Mouse (Mus musculus) MEL (cell line): Measurements from ENCODE around the gene Smndc1. TPM values are rescaled to one million over a fixed set of nuclear protein-coding genes. Genes with fewer than 3 reads are reported as not detected.

Experiments
- DNase-seq: peaks from one replicate; pipeline ENCODE4 v3.0.0; 2011; ENCODE audit warnings: low read depth, low spot score
- H3K27ac ChIP-seq: 2 replicates; pipeline ENCODE4 v1.5.1; 2012; ENCODE audit warnings: low read depth, mild to moderate bottlenecking, control low read depth, low read length, moderate library complexity; ENCODE audit not compliant: control insufficient read depth
- H3K27me3 ChIP-seq, 2 experiments: fragments of 150-350 bp in 1 of 2; sonication (generic) in 1 of 2; 2 replicates each; pipeline ENCODE4 v1.6.1; 2012; ENCODE audit warnings: low read length in 2 of 2, mild to moderate bottlenecking in 2 of 2, improper control_type of control experiment in 1 of 2, moderate library complexity in 1 of 2; ENCODE audit not compliant: insufficient read depth in 2 of 2, control insufficient read depth in 1 of 2
- H3K36me3 ChIP-seq, 2 experiments: 2 replicates each; pipeline ENCODE4 v1.6.1; 2012 to 2014; ENCODE audit warnings: low read length in 2 of 2, improper control_type of control experiment in 1 of 2, inconsistent platforms in 1 of 2, mild to moderate bottlenecking in 1 of 2; ENCODE audit not compliant: insufficient read depth in 2 of 2, control insufficient read depth in 1 of 2
- H3K4me1 ChIP-seq, 2 experiments: fragments of 150-350 bp in 1 of 2; sonication (generic) in 1 of 2; 2 replicates each; pipeline ENCODE4 v1.6.1; 2012; ENCODE audit warnings: low read length in 2 of 2, improper control_type of control experiment in 1 of 2, mild to moderate bottlenecking in 1 of 2; ENCODE audit not compliant: insufficient read depth in 2 of 2, control insufficient read depth in 1 of 2
- H3K4me3 ChIP-seq, 2 experiments: fragments of 150-350 bp in 1 of 2; sonication (generic) in 1 of 2; 2 replicates each; pipeline ENCODE4 v1.5.1; 2012; ENCODE audit warnings: low read depth in 2 of 2, low read length in 2 of 2, mild to moderate bottlenecking in 2 of 2, moderate library complexity in 2 of 2, control low read depth in 1 of 2, improper control_type of control experiment in 1 of 2; ENCODE audit not compliant: control insufficient read depth in 1 of 2, insufficient read depth in 1 of 2
- H3K79me2 ChIP-seq: 2 replicates; pipeline ENCODE4 v1.6.1; 2012; ENCODE audit warnings: mild to moderate bottlenecking, low read length, moderate library complexity; ENCODE audit not compliant: control insufficient read depth, poor library complexity, insufficient read depth
- H3K9ac ChIP-seq: 2 replicates; pipeline ENCODE4 v1.6.1; 2012; ENCODE audit warnings: low read depth, mild to moderate bottlenecking, control low read depth, low read length, moderate library complexity; ENCODE audit not compliant: control insufficient read depth, poor library complexity, severe bottlenecking
- H3K9me3 ChIP-seq: fragments of 150-350 bp; sonication (generic); replicated peaks from 2 replicates; pipeline ENCODE4 v1.6.1; 2012; ENCODE audit warnings: mild to moderate bottlenecking, low read length, improper control_type of control experiment, moderate library complexity; ENCODE audit not compliant: insufficient read depth
- BHLHE40 ChIP-seq: IDR thresholded peaks from 2 replicates; pipeline ENCODE4 v1.6.1; 2012; ENCODE audit warnings: low read depth, mild to moderate bottlenecking, inconsistent platforms, low read length, improper control_type of control experiment, borderline replicate concordance
- CHD1 ChIP-seq: IDR thresholded peaks from 2 replicates; pipeline ENCODE4 v1.6.1; 2012; ENCODE audit warnings: low read depth, mild to moderate bottlenecking, inconsistent platforms, low read length, improper control_type of control experiment
- E2F4 ChIP-seq: IDR thresholded peaks from 2 replicates; pipeline ENCODE4 v1.6.1; 2011; ENCODE audit warnings: low read depth, low read length, improper control_type of control experiment, borderline replicate concordance
- ELF1 ChIP-seq: IDR thresholded peaks from 2 replicates; pipeline ENCODE4 v1.6.1; 2014; ENCODE audit warnings: low read depth, mild to moderate bottlenecking, inconsistent platforms, low read length, improper control_type of control experiment, moderate library complexity
- EP300 ChIP-seq, 2 experiments: IDR thresholded peaks; 2 replicates each; pipeline ENCODE4 v1.6.1; 2011; ENCODE audit warnings: improper control_type of control experiment in 2 of 2, low read length in 2 of 2, low read depth in 1 of 2, mild to moderate bottlenecking in 1 of 2
- ETS1 ChIP-seq: IDR thresholded peaks from 2 replicates; pipeline ENCODE4 v1.6.1; 2012; ENCODE audit warnings: low read depth, mild to moderate bottlenecking, inconsistent platforms, low read length, improper control_type of control experiment, moderate library complexity
- HCFC1 ChIP-seq: IDR thresholded peaks from 2 replicates; pipeline ENCODE4 v1.6.1; 2012; ENCODE audit warnings: low read depth, mild to moderate bottlenecking, inconsistent platforms, low read length, improper control_type of control experiment, moderate library complexity
- JUND ChIP-seq: IDR thresholded peaks from 2 replicates; pipeline ENCODE4 v1.6.1; 2011; ENCODE audit warnings: low read depth, mild to moderate bottlenecking, improper control_type of control experiment, low read length
- KAT2A ChIP-seq: conservative IDR thresholded peaks from 2 replicates; pipeline ENCODE4 v1.6.1; 2012; ENCODE audit warnings: low read depth, low read length, improper control_type of control experiment, inconsistent platforms
- MAX ChIP-seq: IDR thresholded peaks from 2 replicates; pipeline ENCODE4 v1.6.1; 2011; ENCODE audit warnings: low read length, improper control_type of control experiment
- MXI1 ChIP-seq: IDR thresholded peaks from 2 replicates; pipeline ENCODE4 v1.6.1; 2011; ENCODE audit warnings: mild to moderate bottlenecking, low read depth, low read length, improper control_type of control experiment
- MYB ChIP-seq: IDR thresholded peaks from 2 replicates; pipeline ENCODE4 v1.6.1; 2011; ENCODE audit warnings: mild to moderate bottlenecking, low read depth, low read length, improper control_type of control experiment
- MYC ChIP-seq: IDR thresholded peaks from 2 replicates; pipeline ENCODE4 v1.6.1; 2011; ENCODE audit warnings: low read depth, mild to moderate bottlenecking, low read length, improper control_type of control experiment, moderate library complexity
- NELFE ChIP-seq: IDR thresholded peaks from 2 replicates; pipeline ENCODE4 v1.6.1; 2011; ENCODE audit warnings: low read depth, low read length, improper control_type of control experiment
- NRF1 ChIP-seq: IDR thresholded peaks from 2 replicates; pipeline ENCODE4 v1.6.1; 2014; ENCODE audit warnings: low read depth, mild to moderate bottlenecking, inconsistent platforms, low read length, improper control_type of control experiment, moderate library complexity; ENCODE audit not compliant: poor library complexity, insufficient read depth, severe bottlenecking
- POLR2A ChIP-seq, 2 experiments: IDR thresholded peaks; 2 replicates each; pipeline ENCODE4 v1.6.1; 2011 to 2012; ENCODE audit warnings: low read length in 2 of 2, mild to moderate bottlenecking in 2 of 2, control low read depth in 1 of 2, improper control_type of control experiment in 1 of 2, low read depth in 1 of 2, moderate library complexity in 1 of 2; ENCODE audit not compliant: control insufficient read depth in 1 of 2, insufficient read depth in 1 of 2, poor library complexity in 1 of 2
- POLR2AphosphoS2 ChIP-seq: IDR thresholded peaks from 2 replicates; pipeline ENCODE4 v1.6.1; 2011; ENCODE audit warnings: low read length, improper control_type of control experiment
- POLR2AphosphoS5 ChIP-seq: IDR thresholded peaks from 2 replicates; pipeline ENCODE4 v1.6.1; 2012; ENCODE audit warnings: low read depth, borderline replicate concordance, mild to moderate bottlenecking, inconsistent platforms, low read length, moderate library complexity, mixed read lengths
- RAD21 ChIP-seq: IDR thresholded peaks from 2 replicates; pipeline ENCODE4 v1.6.1; 2011; ENCODE audit warnings: mild to moderate bottlenecking, low read depth, low read length, improper control_type of control experiment
- SMC3 ChIP-seq: IDR thresholded peaks from 2 replicates; pipeline ENCODE4 v1.6.1; 2011; ENCODE audit warnings: low read depth, low read length, improper control_type of control experiment
- TAL1 ChIP-seq: IDR thresholded peaks from 2 replicates; pipeline ENCODE4 v1.6.1; 2012; ENCODE audit warnings: mild to moderate bottlenecking, inconsistent platforms, low read length, moderate library complexity, mixed read lengths
- TCF12 ChIP-seq: IDR thresholded peaks from 2 replicates; pipeline ENCODE4 v1.6.1; 2014; ENCODE audit warnings: low read depth, mild to moderate bottlenecking, inconsistent platforms, low read length, improper control_type of control experiment, moderate library complexity
- USF1 ChIP-seq: IDR thresholded peaks from 2 replicates; pipeline ENCODE4 v1.6.1; 2014; ENCODE audit warnings: low read depth, mild to moderate bottlenecking, inconsistent platforms, low read length, improper control_type of control experiment, moderate library complexity
- ZC3H11A ChIP-seq: IDR thresholded peaks from 2 replicates; pipeline ENCODE4 v1.6.1; 2012; ENCODE audit warnings: low read depth, mild to moderate bottlenecking, inconsistent platforms, low read length, improper control_type of control experiment
- ZKSCAN1 ChIP-seq: IDR thresholded peaks from 2 replicates; pipeline ENCODE4 v1.6.1; 2012; ENCODE audit warnings: low read depth, mild to moderate bottlenecking, inconsistent platforms, low read length, improper control_type of control experiment, moderate library complexity
- ZNF384 ChIP-seq: IDR thresholded peaks from 2 replicates; pipeline ENCODE4 v1.6.1; 2012; ENCODE audit warnings: low read depth, mild to moderate bottlenecking, inconsistent platforms, low read length, improper control_type of control experiment
- polyA plus RNA-seq, 2 experiments: library from polyadenylated mRNA; stranded (reverse) in 1 of 2; unstranded in 1 of 2; fragments of >175 nt in 1 of 2; fragments of >200 nt in 1 of 2; gene quantifications; 2 replicates each; pipeline versions ENCODE4 v1.2.1 to v1.2.4; 2012; ENCODE audit warnings: low replicate concordance in 2 of 2, low read depth in 1 of 2; ENCODE audit not compliant: insufficient read length in 2 of 2, insufficient read depth in 1 of 2, missing spikeins in 1 of 2
- total RNA-seq: library from RNA; depleted of rRNA; stranded (reverse); fragments of 300-350 nt; gene quantifications from 2 replicates; pipeline ENCODE4 v1.2.3, GENCODE M21; 2012

Gene Smndc1
- total and polyA plus RNA-seq, 3 experiments, result 27.5 to 166 (median 114) TPM

GRCm38 (mm10) chr19:53393646-53394045 is 3.3 kb upstream of the Smndc1 start:
- TF ChIP-seq SMC3, result no peak
- no peak for TF ChIP-seq MYB
- no peak for TF ChIP-seq USF1
- no peak for TF ChIP-seq NELFE
- no peak for TF ChIP-seq ELF1
- no peak for TF ChIP-seq MAX
- TF ChIP-seq KAT2A, result no peak
- TF ChIP-seq CHD1, result no peak
- TF ChIP-seq POLR2AphosphoS2, result no peak
- TF ChIP-seq RAD21, result no peak
- no peak for TF ChIP-seq HCFC1
- TF ChIP-seq ETS1, result no peak
- no peak for TF ChIP-seq ZKSCAN1

GRCm38 (mm10) chr19:53392781-53393343 is 2.5 kb upstream of the Smndc1 start:
- H3K9ac ChIP-seq, result no peak overlapping the region
- DNase-seq, result peak; percentile 57
- H3K4me1 ChIP-seq, result peaks cover 7 to 25% of the 10 kb centered on the region in 2 experiments
- H3K27ac ChIP-seq, result no peak overlapping the region
- TF ChIP-seq MAX (no peak), POLR2A (IDR thresholded peaks at IDR 0.05; ENCODE audit: control insufficient read depth in 1 of 2, insufficient read depth in 1 of 2, low read depth in 1 of 2, low read length in 2 of 2, poor library complexity in 1 of 2) (0 out of 4 replicates have a peak, but pooled peaks of 1 of the 2 experiments have one; percentile 22), MXI1 (peak; percentile 36; the same call in 1 of the 2 replicates)
- no peak overlapping the region for H3K4me3 ChIP-seq
- peaks cover 27% of the 10 kb centered on the region for H3K79me2 ChIP-seq
- H3K27me3 ChIP-seq, result no peaks in the 10 kb centered on the region
- H3K36me3 ChIP-seq, result peaks cover 12 to 27% of the 10 kb centered on the region in 2 experiments
- no peaks in the 10 kb centered on the region for H3K9me3 ChIP-seq

More at GRCm38 (mm10) chr19:53393646-53394045, 3.3 kb upstream of the Smndc1 start:
- H3K27me3 ChIP-seq, result no peaks in the 10 kb centered on the region
- H3K4me3 ChIP-seq, result no peak overlapping the region
- peaks cover 4 to 19% of the 10 kb centered on the region in 2 experiments for H3K36me3 ChIP-seq
- H3K9ac ChIP-seq, result no peak overlapping the region
- H3K4me1 ChIP-seq, result peaks cover 6 to 23% of the 10 kb centered on the region in 2 experiments
- DNase-seq, result no peak
- no peaks in the 10 kb centered on the region for H3K9me3 ChIP-seq
- no peak overlapping the region for H3K27ac ChIP-seq
- peaks cover 22% of the 10 kb centered on the region for H3K79me2 ChIP-seq

- peak overlapping the region; percentile 67 to 89 for H3K4me3 ChIP-seq
- H3K9me3 ChIP-seq, result no peaks in the 10 kb centered on the region
- H3K36me3 ChIP-seq, result peaks cover 20 to 38% of the 10 kb centered on the region in 2 experiments
- peak; percentile 63 for DNase-seq
- H3K27ac ChIP-seq, result peak overlapping the region; percentile 90
- peak overlapping the region; percentile 90 for H3K9ac ChIP-seq
- peaks cover 35% of the 10 kb centered on the region for H3K79me2 ChIP-seq
- peaks cover 5 to 25% of the 10 kb centered on the region in 2 experiments for H3K4me1 ChIP-seq
- H3K27me3 ChIP-seq, result no peaks in the 10 kb centered on the region
- TF ChIP-seq TAL1, result no peak
- no peak for TF ChIP-seq TCF12
- no peak for TF ChIP-seq JUND
- no peak for TF ChIP-seq ZNF384
- TF ChIP-seq NRF1, result no peak
- TF ChIP-seq MYB, result no peak
- no peak for TF ChIP-seq POLR2AphosphoS2
- no peak for TF ChIP-seq MYC
- no peak for TF ChIP-seq RAD21
- TF ChIP-seq E2F4, result no peak
- TF ChIP-seq USF1, result no peak
- TF ChIP-seq NELFE, result no peak
- TF ChIP-seq EP300 (IDR thresholded peaks at IDR 0.05; ENCODE audit: low read depth in 1 of 2, low read length in 2 of 2), result no peak
- TF ChIP-seq POLR2AphosphoS5, result no peak
- no peak for TF ChIP-seq BHLHE40
- TF ChIP-seq ZC3H11A, result no peak
These were observed 1.4 kb upstream of the Smndc1 start for GRCm38 (mm10) chr19:53391787-53392186.
